Mouse (Mus musculus): ENCODE data around the gene Aifm1. TPM values are rescaled to one million over a fixed set of nuclear protein-coding genes. Genes with fewer than 3 reads are reported as not detected.

Aifm1 gene
- 37.9 TPM for polyA plus RNA-seq (2015; fragmentation: Illumina TruSeq; extraction: RNeasy Lipid Tissue Mini Kit (QIAGEN cat#74804); ENCODE audit: insufficient read depth, low replicate concordance)

GRCm38 (mm10) chrX:48513166-48513807 is at the start of gene Aifm1:
TSS of gene Aifm1 (minus strand) at chrX:48513563.

DNA sequence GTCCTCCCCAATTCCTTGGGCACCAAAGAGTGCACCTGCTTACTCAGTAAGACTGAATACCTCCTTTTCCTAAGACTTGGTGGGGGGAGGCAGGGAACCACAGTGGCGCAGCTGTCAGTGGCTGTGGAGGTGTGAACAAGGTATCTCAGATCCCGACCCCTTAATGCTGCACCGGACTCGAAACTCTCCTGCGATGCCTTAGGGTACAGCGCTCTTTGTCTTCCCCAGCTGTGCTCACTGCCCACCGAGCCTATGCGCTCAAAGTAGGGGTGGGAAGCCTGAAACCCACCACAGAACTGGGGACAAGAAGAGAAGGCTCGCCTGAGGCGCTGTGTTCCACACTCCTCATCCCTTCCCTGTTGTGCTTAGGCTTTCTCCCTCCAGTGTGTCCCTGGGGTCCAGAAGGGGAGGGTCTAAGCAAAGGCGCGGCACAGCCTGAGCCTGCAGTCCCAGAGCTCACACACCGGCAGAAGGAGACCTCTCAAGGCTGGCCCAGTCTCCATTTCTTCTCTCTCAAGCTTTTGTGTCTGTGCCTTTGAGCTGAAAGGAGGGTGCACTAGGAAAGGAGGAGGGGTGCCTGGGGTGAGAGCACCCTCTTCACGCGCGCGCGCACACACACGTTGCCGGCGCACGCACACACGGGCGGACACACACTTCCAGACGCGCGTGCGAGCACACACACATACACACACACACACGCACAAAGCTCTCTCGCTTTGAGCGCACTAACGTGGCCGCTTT is 5.6 kb upstream of the Aifm1 start, which contains the start of gene Rab33a:
Gene Rab33a, plus strand, starts transcription at position 478 of the 741 bp plus-strand sequence.

GRCm38 (mm10) chrX:48462754-48463507 is 50.4 kb downstream of the Aifm1 start, which contains the start of gene Elf4:
TSS of gene Elf4 (minus strand) at chrX:48463132.

Other genes with a start within 250 kb of the Aifm1 start
- 2.5 TPM for gene Bcorl1, start 172.2 kb downstream of the Aifm1 start, polyA plus RNA-seq (2015; fragmentation: Illumina TruSeq; extraction: RNeasy Lipid Tissue Mini Kit (QIAGEN cat#74804); ENCODE audit: insufficient read depth, low replicate concordance)
- gene Elf4, start 50.4 kb downstream of the Aifm1 start, polyA plus RNA-seq (2015; fragmentation: Illumina TruSeq; extraction: RNeasy Lipid Tissue Mini Kit (QIAGEN cat#74804); ENCODE audit: insufficient read depth, low replicate concordance): 105 TPM
- not detected for gene Rab33a, start 5.7 kb upstream of the Aifm1 start, polyA plus RNA-seq (2015; fragmentation: Illumina TruSeq; extraction: RNeasy Lipid Tissue Mini Kit (QIAGEN cat#74804); ENCODE audit: insufficient read depth, low replicate concordance)
- gene Zfp280c, start 80.9 kb upstream of the Aifm1 start, polyA plus RNA-seq (2015; fragmentation: Illumina TruSeq; extraction: RNeasy Lipid Tissue Mini Kit (QIAGEN cat#74804); ENCODE audit: insufficient read depth, low replicate concordance): 36.9 TPM
- gene Slc25a14, start 109.8 kb upstream of the Aifm1 start, polyA plus RNA-seq (2015; fragmentation: Illumina TruSeq; extraction: RNeasy Lipid Tissue Mini Kit (QIAGEN cat#74804); ENCODE audit: insufficient read depth, low replicate concordance): 11.9 TPM
- not detected for gene Gpr119, start 160.9 kb upstream of the Aifm1 start, polyA plus RNA-seq (2015; fragmentation: Illumina TruSeq; extraction: RNeasy Lipid Tissue Mini Kit (QIAGEN cat#74804); ENCODE audit: insufficient read depth, low replicate concordance)
- 12.8 TPM for gene Rbmx2, start 181.4 kb upstream of the Aifm1 start, polyA plus RNA-seq (2015; fragmentation: Illumina TruSeq; extraction: RNeasy Lipid Tissue Mini Kit (QIAGEN cat#74804); ENCODE audit: insufficient read depth, low replicate concordance)